Mouse (Mus musculus) activated CD4-positive, CD25-positive, alpha-beta regulatory T cell, adult 4 months (primary cell): ENCODE results near the gene Gm9736. TPM values are rescaled to one million over a fixed set of nuclear protein-coding genes. Genes with fewer than 3 reads are reported as not detected.
"Not testable (repeated sequence)": the region's sequence is repeated elsewhere in the genome, so short reads cannot be mapped to it uniquely, and the experiment has no call there.

ENCODE experiments used
- ATAC-seq: one replicate; pipeline ENCODE4 v1.8.0; 2017
- polyA plus RNA-seq, 2 experiments: library from polyadenylated mRNA; unstranded; fragments of 100-300 nt; shearing (Covaris generic); gene quantifications; one replicate each; pipeline ENCODE4 v1.2.1; 2017

The Gm9736 gene
- polyA plus RNA-seq, 2 experiments from 2014 or later, result not detected

DNA sequence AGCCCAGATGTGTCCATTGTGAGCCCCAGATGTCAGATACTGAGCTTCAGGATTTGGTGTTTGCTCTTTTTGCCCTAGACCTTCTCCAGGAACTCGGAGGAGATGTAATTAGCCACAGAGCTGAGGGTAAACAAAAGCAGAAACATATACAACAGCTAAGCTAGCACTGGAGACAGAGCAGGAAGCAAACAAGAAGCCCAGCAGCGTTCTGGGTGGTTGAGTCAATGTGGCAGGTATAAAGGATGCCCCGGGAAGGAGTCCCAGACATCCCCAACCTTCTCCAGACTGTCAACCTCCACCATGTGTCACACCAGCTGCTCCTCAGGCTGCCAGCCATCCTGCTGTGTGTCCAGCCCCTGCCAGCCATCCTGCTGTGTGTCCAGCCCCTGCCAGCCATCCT lies 25.0 kb downstream of the Gm9736 start, which contains the start of gene Gm10100:
TSS of gene Gm10100 (plus strand) at position 301 of the 400 bp plus-strand sequence.
- ATAC-seq, result no peak

DNA sequence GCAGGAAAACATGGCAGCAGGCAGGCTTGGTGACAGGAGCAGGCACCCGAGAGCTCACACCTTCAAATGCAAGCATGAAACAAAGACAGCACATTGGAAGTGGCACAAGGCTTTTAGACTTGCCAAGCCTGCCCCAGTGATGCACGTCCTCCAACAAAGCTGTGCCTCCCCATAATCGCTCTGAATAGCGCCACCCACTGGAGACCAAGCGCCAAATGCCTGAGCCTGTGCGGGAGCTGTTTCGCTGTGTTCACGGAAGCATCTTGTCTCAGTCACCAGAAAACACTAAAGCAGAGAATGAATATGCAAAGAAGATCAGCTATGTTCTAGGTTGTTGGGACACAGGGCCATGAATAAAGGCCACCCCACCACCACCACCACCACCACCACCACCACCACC lies 26.3 kb downstream of the Gm9736 start:
- no peak for ATAC-seq

DNA sequence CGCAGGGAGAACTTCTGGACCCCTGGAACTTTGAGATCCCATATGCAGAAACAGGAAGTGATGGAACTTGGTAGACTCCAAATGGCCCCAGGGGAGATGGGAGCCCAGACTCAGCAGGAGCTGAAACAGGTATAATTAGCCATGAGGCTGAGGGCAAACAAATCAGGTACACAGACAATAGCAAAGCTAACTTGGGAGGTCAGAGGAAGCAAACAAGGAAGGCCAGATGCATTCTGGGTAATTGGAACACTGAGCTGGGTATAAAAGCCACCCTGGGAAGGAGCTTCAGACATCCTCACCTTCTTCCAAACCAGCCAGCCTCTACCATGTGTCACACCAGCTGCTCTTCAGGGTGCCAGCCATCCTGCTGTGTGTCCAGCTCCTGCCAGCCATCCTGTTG lies 30.9 kb downstream of the Gm9736 start, which contains the start of gene Krtap12-1:
TSS of gene Krtap12-1 (plus strand) at position 301 of the 400 bp plus-strand sequence.
- not testable (repeated sequence) for ATAC-seq

DNA sequence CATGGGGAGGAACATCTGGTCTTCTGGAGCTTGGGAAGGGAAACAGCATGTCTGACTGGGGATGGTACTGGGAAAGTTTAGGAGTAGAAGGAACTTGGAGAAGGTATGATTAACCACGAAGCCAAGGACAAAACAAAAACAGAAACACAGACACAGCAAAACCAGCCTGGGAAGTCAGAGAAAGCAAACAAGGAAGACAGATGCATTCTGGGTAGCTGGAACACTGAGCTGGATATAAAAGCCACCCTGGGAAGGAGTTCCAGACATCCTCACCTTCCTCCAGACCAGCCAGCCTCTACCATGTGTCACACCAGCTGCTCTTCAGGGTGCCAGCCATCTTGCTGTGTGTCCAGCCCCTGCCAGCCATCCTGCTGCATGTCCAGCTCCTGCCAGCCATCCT lies 35.6 kb downstream of the Gm9736 start, which contains the start of gene Gm10142:
TSS of gene Gm10142 (plus strand) at position 301 of the 400 bp plus-strand sequence.
- ATAC-seq, result no peak

DNA sequence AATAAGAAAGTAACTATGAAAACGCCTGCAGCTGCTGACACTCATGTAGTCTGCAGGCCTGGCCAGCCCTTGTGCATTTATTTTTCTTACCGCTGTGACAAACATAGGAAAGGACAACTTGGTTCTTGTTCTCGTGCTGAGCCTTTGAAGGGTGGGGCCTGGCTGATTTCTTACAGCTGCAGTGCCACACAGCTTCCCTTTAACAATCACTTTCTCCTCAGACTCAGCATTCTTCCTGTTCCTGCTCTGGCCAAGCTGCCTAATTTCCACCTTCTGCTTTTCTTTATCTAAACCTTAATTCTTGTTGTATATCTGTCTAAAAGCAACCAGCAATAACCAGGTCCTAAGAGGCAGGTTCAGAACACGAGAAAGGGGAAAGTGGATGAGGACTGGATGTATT lies 37.4 kb downstream of the Gm9736 start:
- ATAC-seq, result no peak

DNA sequence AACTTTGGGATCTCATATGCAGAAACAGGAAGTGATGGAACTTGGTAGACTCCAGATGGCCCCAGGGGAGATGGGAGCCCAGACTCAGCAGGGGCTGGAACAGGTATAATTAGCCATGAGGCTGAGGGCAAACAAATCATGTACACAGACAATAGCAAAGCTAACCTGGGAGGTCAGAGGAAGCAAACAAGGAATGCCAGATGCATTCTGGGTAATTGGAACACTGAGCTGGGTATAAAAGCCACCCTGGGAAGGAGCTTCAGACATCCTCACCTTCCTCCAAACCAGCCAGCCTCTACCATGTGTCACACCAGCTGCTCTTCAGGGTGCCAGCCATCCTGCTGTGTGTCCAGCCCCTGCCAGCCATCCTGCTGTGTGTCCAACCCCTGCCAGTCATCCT lies 40.0 kb downstream of the Gm9736 start, which contains the start of gene Gm10024:
TSS of gene Gm10024 (plus strand) at position 301 of the 400 bp plus-strand sequence.
- not testable (repeated sequence) for ATAC-seq

DNA sequence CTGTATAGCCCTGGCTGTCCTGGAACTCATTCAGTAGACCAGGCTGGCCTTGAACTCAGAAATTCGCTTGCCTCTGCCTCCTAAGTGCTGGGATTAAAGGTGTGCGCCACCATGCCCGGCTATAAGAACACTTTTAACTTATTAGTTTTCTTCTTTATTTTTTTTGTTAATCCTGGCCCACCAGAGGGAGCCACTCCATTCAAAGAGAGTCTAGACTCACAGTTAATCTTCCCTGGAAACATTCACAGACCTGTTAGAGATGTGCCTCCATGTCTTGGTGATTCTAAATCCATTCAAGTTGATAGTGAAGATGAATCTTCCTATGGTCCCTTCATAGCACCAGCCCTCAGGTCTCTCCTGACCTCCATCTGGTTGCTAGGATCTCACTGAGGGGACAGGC lies 41.3 kb downstream of the Gm9736 start:
- ATAC-seq, result no peak

DNA sequence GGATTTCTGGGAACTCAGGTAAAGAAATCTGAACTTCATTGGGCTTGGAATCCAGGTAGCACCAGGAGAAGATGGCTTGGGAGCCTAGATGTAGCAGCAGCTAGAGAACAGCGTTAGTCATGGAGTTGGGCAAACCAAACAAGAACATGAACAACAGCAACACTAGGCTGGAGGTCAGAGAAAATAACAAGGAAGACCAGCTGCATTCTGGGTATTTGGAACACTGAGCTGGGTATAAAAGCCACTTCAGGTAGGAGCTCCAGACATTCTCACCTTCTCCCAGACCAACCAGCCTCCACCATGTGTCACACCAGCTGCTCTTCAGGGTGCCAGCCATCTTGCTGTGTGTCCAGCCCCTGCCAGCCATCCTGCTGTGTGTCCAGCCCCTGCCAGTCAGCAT lies 44.8 kb downstream of the Gm9736 start, which contains the start of gene Gm10272:
TSS of gene Gm10272 (plus strand) at position 301 of the 400 bp plus-strand sequence.
- ATAC-seq, result no peak

Other genes with a start within 250 kb of the Gm9736 start
- 10 to 100 TPM; 15.2 to 15.3 TPM for gene Fam207a, start 235.6 kb downstream of the Gm9736 start, polyA plus RNA-seq
- gene Itgb2, start 221.1 kb downstream of the Gm9736 start, polyA plus RNA-seq, result 100 to 1,000 TPM; 375 to 386 TPM
- gene Pttg1ip, start 169.6 kb downstream of the Gm9736 start, polyA plus RNA-seq, result 10 to 100 TPM; 85.6 to 92.6 TPM
- gene Sumo3, start 145.3 kb downstream of the Gm9736 start, polyA plus RNA-seq, result 10 to 100 TPM; 75.5 to 83.8 TPM
- gene Gm49325, start 145.2 kb downstream of the Gm9736 start, polyA plus RNA-seq, result 1 to 10 TPM in 1 of 2 experiments, not detected in 1; 6.5 TPM
- gene Ube2g2, start 129.1 kb downstream of the Gm9736 start, polyA plus RNA-seq, result 10 to 100 TPM; 36.5 to 39.3 TPM
- gene Tspear, start 64.8 kb downstream of the Gm9736 start, polyA plus RNA-seq, result under 1 TPM; 0.38 to 0.40 TPM
- gene Gm19402, start 60.6 kb downstream of the Gm9736 start, polyA plus RNA-seq, result not detected
- not detected for gene Gm9508, start 54.1 kb downstream of the Gm9736 start, polyA plus RNA-seq
- gene Gm10272, start 44.7 kb downstream of the Gm9736 start, polyA plus RNA-seq, result not detected
- gene Gm10024, start 39.9 kb downstream of the Gm9736 start, polyA plus RNA-seq, result not detected
- gene Gm10142, start 35.5 kb downstream of the Gm9736 start, polyA plus RNA-seq, result not detected
- not detected for gene Krtap12-1, start 30.8 kb downstream of the Gm9736 start, polyA plus RNA-seq
- not detected for gene Gm10100, start 24.9 kb downstream of the Gm9736 start, polyA plus RNA-seq
- gene Gm18596, start 8.7 kb downstream of the Gm9736 start, polyA plus RNA-seq, result not detected
- gene Gm3233, start 8.3 kb upstream of the Gm9736 start, polyA plus RNA-seq, result not detected
- not detected for gene Gm3238, start 20.0 kb upstream of the Gm9736 start, polyA plus RNA-seq
- gene Gm7138, start 25.6 kb upstream of the Gm9736 start, polyA plus RNA-seq, result not detected
- not detected for gene Gm3250, start 31.2 kb upstream of the Gm9736 start, polyA plus RNA-seq
- not detected for gene Gm7137, start 36.8 kb upstream of the Gm9736 start, polyA plus RNA-seq
- gene Gm9639, start 43.7 kb upstream of the Gm9736 start, polyA plus RNA-seq, result not detected
- not detected for gene Gm19668, start 47.8 kb upstream of the Gm9736 start, polyA plus RNA-seq
- gene Gm9507, start 60.5 kb upstream of the Gm9736 start, polyA plus RNA-seq, result not detected
- not detected for gene Gm2696, start 63.3 kb upstream of the Gm9736 start, polyA plus RNA-seq
- gene Krtap10-4, start 75.7 kb upstream of the Gm9736 start, polyA plus RNA-seq, result not detected
- not detected for gene Krtap10-10, start 84.6 kb upstream of the Gm9736 start, polyA plus RNA-seq
- gene Gm36176, start 95.4 kb upstream of the Gm9736 start, polyA plus RNA-seq, result not detected
- not detected for gene Gm10318, start 101.5 kb upstream of the Gm9736 start, polyA plus RNA-seq
- gene Gm3285, start 110.6 kb upstream of the Gm9736 start, polyA plus RNA-seq, result not detected
- not detected for gene Lrrc3, start 151.2 kb upstream of the Gm9736 start, polyA plus RNA-seq
- under 1 TPM; 0.38 TPM for gene Trpm2, start 219.2 kb upstream of the Gm9736 start, polyA plus RNA-seq
- 10 to 100 TPM in 1 of 2 experiments, 1 to 10 TPM in 1; 7.1 to 11.1 TPM for gene 1810043G02Rik, start 227.2 kb upstream of the Gm9736 start, polyA plus RNA-seq